15 mouse cellular contexts compared by ENCODE assay signal in the genomic region with DNA sequence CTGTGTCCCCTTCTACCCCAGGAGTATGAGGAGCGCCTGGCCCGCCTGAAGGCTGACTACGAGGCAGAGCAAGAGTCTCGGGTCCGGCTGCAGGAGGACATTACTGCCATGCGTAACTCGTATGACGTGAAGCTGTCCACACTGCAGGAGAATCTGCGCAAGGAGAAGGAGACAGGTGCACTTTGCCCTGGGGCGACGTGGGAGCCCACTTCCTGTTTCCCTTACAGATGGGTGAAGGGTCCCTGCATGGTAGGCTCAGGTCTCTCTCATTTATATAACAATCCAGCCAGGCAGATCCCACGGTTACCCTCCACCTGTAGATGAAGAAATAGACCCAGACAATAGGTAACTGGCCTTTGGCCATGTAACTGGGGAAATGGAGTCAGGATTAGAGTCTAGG. TPM values are rescaled to one million over a fixed set of nuclear protein-coding genes. Genes with fewer than 3 reads are reported as not detected.
A peak's percentile ranks its signal among the peaks of the same experiment; 100 is the strongest.
DNase-seq lines count a peak whose midpoint lies in the region.
"Had no signal": no experiment of that assay in that cellular context is flagged by ENCODE, and none has a peak within 500 bp of the region (broad histone marks: within the 10 kb centered on the region; RNA-seq: fewer than 3 reads in every experiment).

No protein-coding gene starts in this region.

- DNase-seq in thymus, postnatal 0 days (ENCODE audit: low spot score) = peak; percentile 57
- DNase-seq in thymus, postnatal 10 days (ENCODE audit: low spot score in 2 of 2) = no peak
- peak; percentile 28 for DNase-seq in thymus, postnatal 25 days
- peak; percentile 52 for DNase-seq in thymus, postnatal 4 days
- DNase-seq in gastrocnemius, adult 18-20 months (ENCODE audit: low spot score) = no peak
- no peak for DNase-seq in cerebellum, postnatal 25 days
- DNase-seq: adrenal gland, adult 2 months; adrenal gland, postnatal 10 days; adrenal gland, postnatal 25 days; cerebellum, adult 11 months; cerebellum, adult 18-20 months; cerebellum, adult 8-10 months; cerebellum, adult 9-11 months; cerebellum, postnatal 14 days had no signal

RNA-seq across cellular contexts. Expression of gene Ddost, which starts 18.1 kb away (rescaled TPM):
- 196 and 200 TPM in 2 replicates for polyA plus RNA-seq in thymus, postnatal 0 days (2015; fragmentation: Nextera tagmentation; extraction: Ambion mirVana)
- total RNA-seq in gastrocnemius, adult 18-20 months (2021) = 10 to 100 TPM; 29.5 to 34.0 TPM

RNA-seq across cellular contexts. Expression of gene Kif17, which starts 36.2 kb away (rescaled TPM):
- 0.60 and 0.78 TPM in 2 replicates for polyA plus RNA-seq in thymus, postnatal 0 days (2015; fragmentation: Nextera tagmentation; extraction: Ambion mirVana)
- total RNA-seq in gastrocnemius, adult 18-20 months (2021) = not detected
- polyA plus RNA-seq: forebrain, embryonic 11.5 days had no signal

RNA-seq across cellular contexts. Expression of gene Sh2d5, which starts 36.2 kb away (rescaled TPM):
- polyA plus RNA-seq in thymus, postnatal 0 days (2015; fragmentation: Nextera tagmentation; extraction: Ambion mirVana) = 0.61 and 0.66 TPM in 2 replicates
- under 1 TPM in 1 of 2 experiments, not detected in 1; 0.09 TPM for total RNA-seq in gastrocnemius, adult 18-20 months (2021)

RNA-seq across cellular contexts. Expression of gene Pink1, which starts 39.7 kb away (rescaled TPM):
- 74.3 and 98.4 TPM in 2 replicates for polyA plus RNA-seq in thymus, postnatal 0 days (2015; fragmentation: Nextera tagmentation; extraction: Ambion mirVana)
- 100 to 1,000 TPM; 737 to 833 TPM for total RNA-seq in gastrocnemius, adult 18-20 months (2021)

Comparison
In these comparisons a context has a peak if more than half of its experiments do, and no peak if none do; other contexts are left out.
1. DNase-seq: peak in thymus, postnatal 0 days (single experiment), thymus, postnatal 25 days (single experiment) and thymus, postnatal 4 days (single experiment); none in thymus, postnatal 10 days (0 of 2), gastrocnemius, adult 18-20 months (single experiment) and cerebellum, postnatal 25 days (0 of 2).